Mouse (Mus musculus) adrenal gland, adult 10 weeks (tissue): Measurements from ENCODE around the gene Bmp3. TPM values are rescaled to one million over a fixed set of nuclear protein-coding genes. Genes with fewer than 3 reads are reported as not detected.

Experiments
- polyA plus RNA-seq: library from polyadenylated mRNA; stranded (reverse); fragments of 350-450 nt; fragmentation: Illumina TruSeq; extraction: RNeasy Lipid Tissue Mini Kit (QIAGEN cat#74804); gene quantifications from one replicate; pipeline ENCODE4 v1.2.3, GENCODE M21; 2014; ENCODE audit warnings: low read depth, low replicate concordance

Gene Bmp3
- polyA plus RNA-seq, result 1.2 TPM

DNA sequence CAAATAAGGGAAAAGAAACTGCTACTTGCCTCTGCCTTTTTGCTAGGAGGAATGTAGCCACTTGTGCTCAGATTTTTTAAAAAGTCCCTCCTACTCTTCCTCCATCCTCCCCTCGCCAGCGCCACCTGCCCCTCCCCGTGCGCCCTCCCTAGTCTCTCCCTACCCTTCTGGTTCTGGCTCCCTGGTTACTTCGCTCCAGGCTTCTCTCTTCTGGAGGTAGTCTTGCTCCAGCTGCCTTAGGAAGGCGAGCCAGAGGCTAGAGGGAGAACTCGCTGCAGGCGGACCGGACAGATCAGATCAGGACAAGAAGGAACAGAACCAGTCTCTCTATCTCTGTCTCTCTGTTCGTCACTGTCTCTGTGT lies at the start of gene Bmp3:
Bmp3 (plus strand) TSS at position 152 of the 363 bp plus-strand sequence.

Other genes starting within 250 kb of the Bmp3 start
- 12.3 TPM for gene Prkg2, start 182.9 kb downstream of the Bmp3 start, polyA plus RNA-seq